Mouse (Mus musculus) bone marrow, adult 2 months (tissue): ENCODE data around the gene Olfr1367.

ENCODE experiments used
- CTCF ChIP-seq: fragments of 200-500 bp; IDR thresholded peaks from 2 replicates; pipeline ENCODE4 v1.5.1; 2011; ENCODE audit warnings: low read length, control low read depth; ENCODE audit not compliant: control insufficient read depth, insufficient read depth
- POLR2A ChIP-seq: fragments of 200-500 bp; IDR thresholded peaks from 2 replicates; pipeline ENCODE4 v1.6.1; 2011; ENCODE audit warnings: low read depth, mild to moderate bottlenecking, control low read depth, low read length, borderline replicate concordance; ENCODE audit not compliant: control insufficient read depth

DNA sequence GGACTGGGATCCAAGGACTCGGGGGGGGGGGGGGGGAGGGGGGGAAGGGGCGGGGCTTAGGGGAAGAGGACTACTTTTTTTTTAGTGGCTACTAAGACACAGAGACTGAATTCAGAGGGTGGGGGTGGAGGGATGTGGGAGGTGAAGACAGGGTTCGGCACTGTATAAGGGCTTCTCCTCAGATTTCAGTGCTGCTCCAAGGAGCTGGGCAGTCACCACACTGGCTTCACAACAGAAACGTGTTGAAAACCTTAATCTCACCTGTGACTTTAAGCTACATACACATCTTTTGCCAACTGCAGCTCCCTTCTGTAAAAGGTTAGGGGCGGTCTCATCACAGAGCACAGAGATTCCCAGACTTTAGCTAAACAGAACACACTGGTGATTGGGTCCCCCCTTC, 33.9 kb upstream of the Olfr1367 start:
- no peak for TF ChIP-seq CTCF
- no peak for TF ChIP-seq POLR2A
